Mouse (Mus musculus) left cerebral cortex, adult 18-20 months (tissue): Measurements from ENCODE around the gene Olfr1388. TPM values are rescaled to one million over a fixed set of nuclear protein-coding genes. Genes with fewer than 3 reads are reported as not detected.
"Not testable (repeated sequence)": the region's sequence is repeated elsewhere in the genome, so short reads cannot be mapped to it uniquely, and the experiment has no call there.

Experiments
- DNase-seq, 2 experiments: peaks; one replicate each; pipeline ENCODE4 v3.0.0; 2021 to 2022; ENCODE audit warnings: low spot score in 2 of 2, mixed read lengths in 1 of 2
- long read RNA-seq, 2 experiments: library from polyadenylated mRNA; stranded (forward); transcript quantifications; one replicate each; pipeline ENCODE4 v2.0.0; 2021
- total RNA-seq, 2 experiments: library from RNA; stranded (reverse); gene quantifications; 2 replicates each; pipeline ENCODE4 v1.2.3; 2021

Gene Olfr1388
- total RNA-seq = under 1 TPM; 0.40 to 0.42 TPM
- long read RNA-seq, experiment 1 = 0 reads
- long read RNA-seq, experiment 2 = 0 reads

DNA sequence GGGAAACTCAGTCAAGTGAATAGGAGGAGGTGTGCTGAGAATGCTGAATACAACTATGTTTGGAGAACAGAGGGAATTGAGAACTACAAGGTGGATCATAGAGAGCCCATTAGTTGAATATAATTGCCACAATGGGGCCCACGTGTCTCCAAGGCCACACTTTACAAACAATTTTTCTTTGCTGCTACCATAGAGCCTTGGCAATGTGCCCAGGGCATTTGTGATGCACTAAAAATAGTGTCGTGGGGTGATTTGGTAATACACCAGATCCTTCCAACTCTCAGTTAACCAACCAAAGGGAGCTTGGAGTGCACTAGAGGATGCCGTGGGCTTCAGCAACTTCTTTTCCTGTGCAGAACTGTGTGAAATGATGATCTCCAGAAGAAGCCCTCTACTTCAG, at the start of gene Olfr1388:
Gene Olfr1388 (plus strand): TSS at position 214 of the 400 bp plus-strand sequence.
- DNase-seq = no peak

DNA sequence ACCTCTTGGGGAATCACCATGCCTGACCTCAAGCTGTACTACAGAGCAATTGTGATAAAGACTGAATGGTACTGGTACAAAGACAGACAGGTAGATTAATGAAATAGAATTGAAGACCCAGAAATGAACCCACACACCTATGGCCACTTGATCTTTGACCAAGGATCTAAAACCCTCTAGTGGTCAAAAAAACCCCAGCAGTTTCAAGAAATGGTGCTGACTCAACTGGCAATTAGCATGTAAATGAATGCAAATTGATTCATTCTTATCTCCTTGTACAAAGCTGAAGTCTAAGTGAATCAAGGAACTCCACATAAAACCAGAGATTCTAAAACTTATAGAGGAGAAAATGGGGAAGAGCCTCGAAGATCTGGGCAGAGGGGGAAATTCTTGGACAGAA, 43.7 kb upstream of the Olfr1388 start:
- DNase-seq = not testable (repeated sequence)

DNA sequence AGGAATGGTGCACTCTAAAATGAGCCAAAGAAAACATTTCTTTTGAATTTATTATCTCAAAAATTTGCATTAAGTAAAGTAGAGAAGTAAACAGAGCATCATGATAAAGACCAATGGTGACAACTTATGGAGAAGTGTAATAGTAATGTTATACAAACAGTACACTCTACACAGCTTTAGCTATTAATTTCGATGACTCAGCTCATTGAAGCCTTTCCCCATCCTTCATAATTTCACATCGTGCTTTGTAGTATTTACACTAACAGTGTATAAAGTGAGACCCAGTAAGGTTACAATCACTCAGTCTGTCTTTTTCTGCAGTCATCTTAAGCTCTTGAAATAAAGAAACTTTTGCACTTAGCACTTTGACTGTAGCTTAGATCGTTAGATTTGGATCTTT, 29.6 kb upstream of the Olfr1388 start:
- DNase-seq = no peak

DNA sequence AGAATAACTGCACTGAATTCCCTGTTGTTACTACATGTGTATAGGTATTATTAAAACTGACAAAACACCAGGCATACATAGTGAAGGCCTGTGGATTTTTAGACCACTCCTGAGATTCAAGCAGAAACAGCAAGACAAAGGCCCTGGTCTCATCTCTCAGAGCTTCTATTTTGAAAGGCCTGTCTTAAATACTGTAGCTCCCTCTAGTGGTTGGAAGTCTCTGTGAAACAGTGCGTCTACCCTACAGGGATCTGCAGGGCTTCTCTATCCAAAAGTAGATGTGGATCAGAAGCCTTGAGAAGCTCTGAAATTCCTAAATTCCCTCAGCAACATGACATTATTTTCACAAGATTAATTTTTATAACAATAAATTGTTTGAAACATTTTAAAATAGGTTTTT, 25.9 kb upstream of the Olfr1388 start:
- peak; percentile 3 to 8 for DNase-seq

DNA sequence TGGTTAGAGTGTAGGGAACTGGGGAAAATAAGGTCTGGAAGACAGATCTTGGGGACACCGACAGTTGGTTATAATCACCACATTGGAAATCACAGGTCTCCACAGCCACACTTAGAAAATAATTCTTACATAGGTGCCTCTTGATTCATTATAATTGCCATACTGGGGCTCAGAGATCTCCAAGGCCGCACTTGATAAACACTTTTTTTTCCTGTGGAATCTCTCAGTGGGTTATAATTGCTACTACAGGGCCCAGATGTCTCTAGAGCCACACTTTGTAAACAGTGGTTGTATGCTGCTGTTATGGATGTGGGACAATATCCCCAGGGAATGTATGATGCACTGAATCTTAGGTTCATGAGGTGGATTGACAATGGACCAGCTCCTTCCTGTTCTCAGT, 13.7 kb upstream of the Olfr1388 start, which contains the start of gene Olfr1389:
Gene Olfr1389 (plus strand): TSS at position 301 of the 400 bp plus-strand sequence.
- DNase-seq = no peak

DNA sequence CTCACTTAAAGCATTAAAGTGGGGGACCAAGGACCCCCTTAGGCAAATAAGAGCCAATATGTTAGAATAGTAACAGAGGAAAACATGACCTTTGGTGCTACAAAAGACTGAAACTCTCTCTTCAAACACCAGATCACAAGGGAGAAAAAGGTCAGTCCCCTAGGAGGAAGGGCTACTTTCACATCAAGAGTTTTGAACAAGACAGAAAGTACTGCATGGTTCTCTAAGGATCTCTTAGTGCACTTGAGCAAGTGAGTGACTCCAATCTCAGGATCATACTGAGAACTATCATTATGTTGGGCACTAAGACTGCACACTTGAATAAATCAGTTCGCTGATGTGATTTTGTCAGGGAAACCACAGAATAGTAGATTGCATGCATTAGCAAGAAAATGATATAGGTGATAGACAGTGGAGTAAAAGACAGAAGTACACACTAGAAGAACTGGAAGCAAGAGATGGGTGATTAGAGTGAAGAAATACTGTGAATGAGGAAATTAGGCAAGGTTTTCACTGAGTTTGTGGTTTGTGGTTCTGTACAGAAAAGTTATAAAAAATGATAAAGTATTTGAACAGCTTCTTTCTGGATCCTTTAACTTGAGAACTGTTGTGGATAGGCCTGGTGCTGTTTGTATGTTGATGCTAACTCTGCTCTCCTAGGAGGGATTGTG, 11.0 kb upstream of the Olfr1388 start:
- no peak for DNase-seq

DNA sequence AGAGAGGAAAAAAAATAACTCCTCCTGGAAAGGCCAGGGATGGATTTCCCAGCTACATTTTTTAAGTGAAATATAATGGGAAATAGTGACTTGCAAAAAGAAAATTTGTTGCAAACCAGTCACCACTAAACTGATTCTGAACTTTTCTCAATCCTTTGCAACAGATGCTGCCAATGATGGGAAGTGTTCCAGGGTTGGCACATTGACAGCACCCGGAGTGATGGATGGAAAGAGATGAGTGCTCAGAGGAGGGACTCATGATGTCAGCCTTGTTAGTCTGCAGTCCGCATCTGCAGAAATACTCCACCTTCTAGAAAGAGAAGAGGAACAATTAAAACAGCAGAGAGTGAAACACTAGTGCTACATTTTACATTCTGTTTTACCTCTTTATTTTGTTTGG, 6.8 kb upstream of the Olfr1388 start:
- DNase-seq = peak in 1 of 2 experiments; percentile 4

DNA sequence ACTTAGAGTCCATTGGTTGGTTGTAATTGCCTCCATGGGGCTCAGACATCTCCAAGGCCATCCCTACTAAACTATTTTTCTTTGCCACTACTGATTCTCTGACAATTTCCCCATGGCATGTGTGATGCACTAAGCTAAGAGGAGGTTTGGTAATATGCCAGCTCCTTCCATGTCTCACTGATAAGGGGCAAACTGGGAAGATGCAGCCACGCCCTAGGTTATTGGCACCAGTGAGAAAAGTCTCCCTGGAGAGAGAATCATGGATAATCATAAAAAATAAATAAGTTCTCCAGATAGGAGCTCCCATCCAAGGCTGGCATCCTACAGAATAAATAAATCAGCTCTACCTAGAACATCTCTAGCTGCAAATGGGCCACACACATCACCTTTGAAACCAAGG, 18.6 kb downstream of the Olfr1388 start, which contains the start of gene Olfr1387:
Gene Olfr1387 (plus strand): TSS at position 301 of the 400 bp plus-strand sequence.
- no peak for DNase-seq

DNA sequence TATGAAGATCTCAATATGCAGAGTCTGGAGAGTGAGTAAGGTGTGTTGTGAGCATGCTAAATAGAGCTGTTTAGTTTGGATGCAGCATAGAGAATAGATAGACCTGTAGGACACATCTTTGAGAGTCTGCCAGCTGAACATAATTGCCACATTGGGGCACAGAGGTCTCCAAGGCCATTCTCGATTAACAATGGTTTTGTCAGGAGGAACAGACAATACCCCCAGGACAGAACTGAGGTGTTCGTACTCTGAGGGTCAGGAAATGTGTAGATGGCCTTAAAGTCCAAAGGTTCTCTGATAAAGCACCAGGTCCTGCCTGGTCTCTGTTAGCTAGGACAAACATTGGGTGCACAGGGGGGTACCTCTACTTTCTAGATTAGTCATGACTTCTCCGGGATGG, 28.3 kb downstream of the Olfr1388 start, which contains the start of gene Olfr1386:
Gene Olfr1386 (plus strand): TSS at position 301 of the 400 bp plus-strand sequence.
- DNase-seq = not testable (repeated sequence)

DNA sequence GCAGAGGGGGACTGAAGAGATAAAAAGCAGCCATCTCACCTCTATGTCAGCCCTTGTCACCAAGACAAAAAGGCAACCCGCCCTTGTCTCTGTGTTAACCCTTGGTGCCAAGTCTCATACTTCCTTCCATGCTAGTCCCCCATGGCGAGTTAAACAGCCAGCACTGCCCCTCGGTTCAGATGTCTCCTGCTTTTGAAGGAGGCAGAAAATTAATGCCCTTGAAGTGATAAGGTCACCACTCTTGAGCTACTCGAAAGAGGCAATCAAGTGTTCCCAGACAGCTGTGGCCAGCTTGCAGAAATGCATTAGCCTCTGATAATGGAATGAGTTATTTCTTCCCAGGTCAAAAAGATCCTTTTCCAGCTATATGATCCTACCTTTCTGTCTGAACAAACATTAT, 49.5 kb downstream of the Olfr1388 start:
- DNase-seq = no peak

DNA sequence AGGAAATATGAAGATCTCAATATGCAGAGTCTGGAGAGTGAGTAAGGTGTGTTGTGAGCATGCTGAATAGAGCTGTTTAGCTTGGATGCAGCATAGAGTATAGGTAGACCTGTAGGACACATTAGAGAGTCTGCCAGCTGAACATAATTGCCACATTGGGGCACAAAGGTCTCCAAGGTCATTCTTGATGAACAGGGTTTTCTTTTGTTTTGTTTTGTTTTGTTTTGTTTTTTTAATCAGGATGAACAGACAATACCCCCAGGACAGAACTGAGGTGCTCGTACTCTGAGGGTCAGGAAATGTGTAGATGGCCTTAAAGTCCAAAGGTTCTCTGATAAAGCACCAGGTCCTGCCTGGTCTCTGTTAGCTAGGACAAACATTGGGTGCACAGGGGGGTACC, 52.3 kb downstream of the Olfr1388 start, which contains the start of gene Olfr1385:
Gene Olfr1385 (plus strand): TSS at position 301 of the 400 bp plus-strand sequence.
- not testable (repeated sequence) for DNase-seq

Other genes starting within 250 kb of the Olfr1388 start
- not detected for gene Btnl9, start 249.5 kb upstream of the Olfr1388 start, total RNA-seq
- gene Zfp62, start 233.3 kb upstream of the Olfr1388 start, total RNA-seq = 10 to 100 TPM; 68.9 to 78.9 TPM
- gene Mgat1, start 192.4 kb upstream of the Olfr1388 start, total RNA-seq = 10 to 100 TPM; 67.9 to 77.0 TPM
- gene Olfr1393, start 158.3 kb upstream of the Olfr1388 start, total RNA-seq = under 1 TPM; 0.23 to 0.37 TPM
- not detected for gene Olfr1392, start 151.3 kb upstream of the Olfr1388 start, total RNA-seq
- gene Olfr10, start 131.9 kb upstream of the Olfr1388 start, total RNA-seq = not detected
- not detected for gene Olfr1391, start 113.9 kb upstream of the Olfr1388 start, total RNA-seq
- not detected for gene Olfr1390, start 101.4 kb upstream of the Olfr1388 start, total RNA-seq
- not detected for gene Olfr1389, start 13.6 kb upstream of the Olfr1388 start, total RNA-seq
- gene Olfr1387, start 18.7 kb downstream of the Olfr1388 start, total RNA-seq = not detected
- gene Olfr1386, start 28.4 kb downstream of the Olfr1388 start, total RNA-seq = not detected
- gene Olfr1385, start 52.4 kb downstream of the Olfr1388 start, total RNA-seq = not detected
- not detected for gene Olfr1384, start 70.1 kb downstream of the Olfr1388 start, total RNA-seq
- not detected for gene Olfr1383, start 83.0 kb downstream of the Olfr1388 start, total RNA-seq
- gene Olfr1382, start 91.6 kb downstream of the Olfr1388 start, total RNA-seq = not detected
- not detected for gene Olfr1381, start 106.8 kb downstream of the Olfr1388 start, total RNA-seq
- not detected for gene Olfr1380, start 120.3 kb downstream of the Olfr1388 start, total RNA-seq
- 1 to 10 TPM; 2.2 to 2.3 TPM for gene Flt4, start 172.6 kb downstream of the Olfr1388 start, total RNA-seq
- gene Scgb3a1, start 227.0 kb downstream of the Olfr1388 start, total RNA-seq = not detected